Mouse (Mus musculus): ENCODE measurements around the gene Prss40.

GRCm38 (mm10) chr1:34569876-34570275 is 9.1 kb upstream of the Prss40 start:
- no peak for TF ChIP-seq CTCF (IDR thresholded peaks at IDR 0.05; ENCODE audit: borderline replicate concordance, insufficient read depth, low read depth, low read length)
- TF ChIP-seq POLR2A (IDR thresholded peaks at IDR 0.05; ENCODE audit: borderline replicate concordance, insufficient read depth, low read length) = no peak

Data from cerebellum, adult 2 months (tissue).